Mouse (Mus musculus) left cerebral cortex, postnatal 4 days (tissue): ENCODE measurements around the gene Nt5m. TPM values are rescaled to one million over a fixed set of nuclear protein-coding genes. Genes with fewer than 3 reads are reported as not detected.

Experiments
- DNase-seq: peaks from one replicate; pipeline ENCODE4 v3.0.0-alpha.2; 2022
- intact Hi-C: fragments of 180-260 bp; cut with DNase I; formaldehyde crosslinking; loops from one replicate; pipeline ENCODE4 v1.15.1; 2025
- total RNA-seq, 2 experiments: library from RNA; stranded (reverse); gene quantifications; 2 replicates each; pipeline ENCODE4 v1.2.3; 2021

Nt5m gene
- total RNA-seq, 2 experiments from 2014 or later = 43.6 to 45.0 TPM

GRCm38 (mm10) chr11:59838426-59838825, 821 bp upstream of the Nt5m start:
- intact Hi-C loops = no loop called here

GRCm38 (mm10) chr11:59839459-59840126, 346 bp downstream of the Nt5m start, which contains the start of gene Cops3:
TSS of gene Cops3 (minus strand) at chr11:59839838.
- intact Hi-C loops = no loop called here
- DNase-seq = peak; percentile 98

More at GRCm38 (mm10) chr11:59838426-59838825, 821 bp upstream of the Nt5m start:
- DNase-seq = no peak

- intact Hi-C loops = no loop called here
- DNase-seq = no peak
These were observed 7.1 kb downstream of the Nt5m start for GRCm38 (mm10) chr11:59846311-59846710.

GRCm38 (mm10) chr11:59847131-59847530, 7.9 kb downstream of the Nt5m start:
- peak; percentile 65 for DNase-seq
- intact Hi-C loops = no loop called here

- intact Hi-C loops = no loop called here
- peak; percentile 76 for DNase-seq
These were observed 8.9 kb downstream of the Nt5m start for GRCm38 (mm10) chr11:59847891-59848884.

- no peak for DNase-seq
- intact Hi-C loops = no loop called here
These were observed 13.6 kb downstream of the Nt5m start for GRCm38 (mm10) chr11:59852865-59853264.

GRCm38 (mm10) chr11:59860467-59860866, 21.2 kb downstream of the Nt5m start:
- DNase-seq = no peak
- intact Hi-C loops = no loop called here

GRCm38 (mm10) chr11:59864316-59864715, 25.1 kb downstream of the Nt5m start:
- no peak for DNase-seq
- intact Hi-C loops = no loop called here

- DNase-seq = no peak
- intact Hi-C loops = loop anchor here (10.0 kb wide), 1 partner anchor 323 kb away; no protein-coding TSS in a partner anchor
These were observed 32.9 kb downstream of the Nt5m start for GRCm38 (mm10) chr11:59872124-59872523.

- intact Hi-C loops = loop anchor here (10.0 kb wide), 1 partner anchor 535 kb away; the partner anchor contains the start of genes Atpaf2 and Gid4
- peak; percentile 86 for DNase-seq
These were observed 40.8 kb downstream of the Nt5m start for GRCm38 (mm10) chr11:59880031-59880430.

- intact Hi-C loops = loop anchor here (5.0 to 10.0 kb wide), 2 partner anchors 192 to 529 kb away; partner anchors contain the start of genes Atpaf2 and Gid4
- DNase-seq = no peak
These were observed 46.2 kb downstream of the Nt5m start for GRCm38 (mm10) chr11:59885217-59885986.

GRCm38 (mm10) chr11:59886952-59887351, 47.7 kb downstream of the Nt5m start:
- DNase-seq = no peak
- intact Hi-C loops = loop anchor here (5.0 to 10.0 kb wide), 2 partner anchors 190 to 528 kb away; partner anchors contain the start of genes Atpaf2 and Gid4

GRCm38 (mm10) chr11:59888151-59888550, 48.9 kb downstream of the Nt5m start:
- intact Hi-C loops = loop anchor here (5.0 to 10.0 kb wide), 2 partner anchors 189 to 527 kb away; partner anchors contain the start of genes Atpaf2 and Gid4
- peak; percentile 31 for DNase-seq

- intact Hi-C loops = no loop called here
- peak; percentile 56 for DNase-seq
These were observed 52.6 kb downstream of the Nt5m start for GRCm38 (mm10) chr11:59891854-59892253.

GRCm38 (mm10) chr11:59893153-59893788, 54.0 kb downstream of the Nt5m start:
- no peak for DNase-seq
- intact Hi-C loops = no loop called here

GRCm38 (mm10) chr11:59894916-59895315, 55.7 kb downstream of the Nt5m start:
- intact Hi-C loops = no loop called here
- no peak for DNase-seq

- intact Hi-C loops = no loop called here
- no peak for DNase-seq
These were observed 56.1 kb downstream of the Nt5m start for GRCm38 (mm10) chr11:59895316-59895715.

GRCm38 (mm10) chr11:59897981-59898599, 58.8 kb downstream of the Nt5m start:
- intact Hi-C loops = no loop called here
- no peak for DNase-seq
